Mouse (Mus musculus) hindbrain, embryonic 14.5 days (tissue): ENCODE results near the gene Sh3bgrl3. TPM values are rescaled to one million over a fixed set of nuclear protein-coding genes. Genes with fewer than 3 reads are reported as not detected.
"Not testable (repeated sequence)": the region's sequence is repeated elsewhere in the genome, so short reads cannot be mapped to it uniquely, and the experiment has no call there.

Experiments used
- ATAC-seq: fragments of 200-750 bp; cut with Nextera tagmentation; 2 replicates; pipeline ENCODE4 v1.8.0; 2017; ENCODE audit warnings: moderate number of reproducible peaks, mild to moderate bottlenecking, moderate TSS enrichment, moderate library complexity; ENCODE audit not compliant: low FRiP score
- DNase-seq: peaks from one replicate; pipeline ENCODE4 v3.0.0-alpha.2; 2015; ENCODE audit warnings: low spot score
- H3K27ac ChIP-seq: fragments of 300-500 bp; sonication (generic); 2 replicates; pipeline ENCODE4 v1.5.1; 2014; ENCODE audit warnings: mild to moderate bottlenecking, moderate library complexity
- H3K27me3 ChIP-seq: fragments of 300-500 bp; sonication (generic); 2 replicates; pipeline ENCODE4 v1.6.1; 2014; ENCODE audit warnings: mild to moderate bottlenecking, low read length, mixed read lengths; ENCODE audit not compliant: control insufficient read depth, insufficient read depth
- H3K36me3 ChIP-seq: fragments of 300-500 bp; sonication (generic); replicated peaks from 2 replicates; pipeline ENCODE4 v1.6.1; 2014; ENCODE audit not compliant: control insufficient read depth, insufficient read depth
- H3K4me1 ChIP-seq: fragments of 300-500 bp; sonication (generic); replicated peaks from 2 replicates; pipeline ENCODE4 v1.6.1; 2014; ENCODE audit warnings: antibody characterized with exemption, low read length, mixed read lengths; ENCODE audit not compliant: control insufficient read depth, insufficient read depth
- H3K4me2 ChIP-seq: fragments of 300-500 bp; sonication (generic); replicated peaks from 2 replicates; pipeline ENCODE4 v1.6.1; 2014; ENCODE audit warnings: mild to moderate bottlenecking, moderate library complexity
- H3K4me3 ChIP-seq: fragments of 300-500 bp; sonication (generic); replicated peaks from 2 replicates; pipeline ENCODE4 v1.5.1; 2014; ENCODE audit warnings: mild to moderate bottlenecking, low read length
- H3K9ac ChIP-seq: fragments of 300-500 bp; sonication (generic); 2 replicates; pipeline ENCODE4 v1.6.1; 2014
- H3K9me3 ChIP-seq: fragments of 300-500 bp; sonication (generic); 2 replicates; pipeline ENCODE4 v1.6.1; 2016; ENCODE audit warnings: low read length; ENCODE audit not compliant: control insufficient read depth
- WGBS: fragments of 180-500 bp; shearing (Covaris S2); extraction: QIAGEN DNeasy Blood & Tissue Kit; methylation state at CpG from one replicate; pipeline ENCODE4 v1.1.7; 2014; 5-methylcytosine and 5-hydroxymethylcytosine counted together
- polyA plus RNA-seq: library from polyadenylated mRNA; unstranded; fragments of >200 nt; fragmentation: Nextera tagmentation; extraction: Ambion mirVana; gene quantifications from 2 replicates; pipeline ENCODE4 v1.2.1, GENCODE M21; 2014

Gene Sh3bgrl3
- polyA plus RNA-seq, 1 experiment from 2014 or later, result 442 TPM

GRCm38 (mm10) chr4:134156744-134157143 lies 28.2 kb upstream of the Sh3bgrl3 start:
- peaks cover 14% of the 10 kb centered on the region for H3K36me3 ChIP-seq
- DNase-seq (no peak), ATAC-seq (no peak)
- H3K4me2 ChIP-seq, result no peak overlapping the region
- no peak overlapping the region for H3K4me3 ChIP-seq
- no peaks in the 10 kb centered on the region for H3K4me1 ChIP-seq
- no peak overlapping the region for H3K27ac ChIP-seq
- 0 out of 2 replicates have a peak, but pooled peaks cover 6% of the 10 kb centered on the region for H3K27me3 ChIP-seq
- no peaks in the 10 kb centered on the region for H3K9me3 ChIP-seq
- no peak overlapping the region for H3K9ac ChIP-seq
- WGBS, result 77% methylated on average over 8 of the region's 8 CpGs

GRCm38 (mm10) chr4:134155961-134156465 lies 27.4 kb upstream of the Sh3bgrl3 start:
- H3K36me3 ChIP-seq, result peaks cover 22% of the 10 kb centered on the region
- H3K9ac ChIP-seq, result no peak overlapping the region
- no peak overlapping the region for H3K27ac ChIP-seq
- H3K4me1 ChIP-seq, result no peaks in the 10 kb centered on the region
- H3K4me3 ChIP-seq, result no peak overlapping the region
- WGBS, result 94% methylated on average over 10 of the region's 10 CpGs
- DNase-seq (no peak), ATAC-seq (no peak)
- no peaks in the 10 kb centered on the region for H3K9me3 ChIP-seq
- H3K4me2 ChIP-seq, result no peak overlapping the region
- H3K27me3 ChIP-seq, result 0 out of 2 replicates have a peak, but pooled peaks cover 6% of the 10 kb centered on the region

GRCm38 (mm10) chr4:134155531-134155930 lies 26.9 kb upstream of the Sh3bgrl3 start:
- Histone ChIP-seq H3K9ac (no peak overlapping the region), H3K27me3 (0 out of 2 replicates have a peak, but pooled peaks cover 6% of the 10 kb centered on the region), H3K4me1 (no peaks in the 10 kb centered on the region), H3K4me3 (no peak overlapping the region), H3K27ac (no peak overlapping the region), H3K4me2 (no peak overlapping the region), H3K9me3 (no peaks in the 10 kb centered on the region), H3K36me3 (peaks cover 26% of the 10 kb centered on the region)
- WGBS, result 92% methylated on average over 6 of the region's 6 CpGs
- DNase-seq (no peak), ATAC-seq (no peak)

- no peak overlapping the region for H3K9ac ChIP-seq
- no peaks in the 10 kb centered on the region for H3K9me3 ChIP-seq
- 98% methylated on average over 3 of the region's 3 CpGs for WGBS
- H3K4me3 ChIP-seq, result no peak overlapping the region
- H3K27ac ChIP-seq, result no peak overlapping the region
- no peak overlapping the region for H3K4me2 ChIP-seq
- DNase-seq, result no peak
- 0 out of 2 replicates have a peak, but pooled peaks cover 6% of the 10 kb centered on the region for H3K27me3 ChIP-seq
- ATAC-seq, result no peak
- peaks cover 31% of the 10 kb centered on the region for H3K36me3 ChIP-seq
- H3K4me1 ChIP-seq, result no peaks in the 10 kb centered on the region
Measured at GRCm38 (mm10) chr4:134154354-134154753, 25.8 kb upstream of the Sh3bgrl3 start.

GRCm38 (mm10) chr4:134153656-134154055 lies 25.1 kb upstream of the Sh3bgrl3 start:
- H3K27ac ChIP-seq, result no peak overlapping the region

GRCm38 (mm10) chr4:134152112-134152511 lies 23.5 kb upstream of the Sh3bgrl3 start:
- 92% methylated on average over 3 of the region's 3 CpGs for WGBS
- H3K36me3 ChIP-seq, result peaks cover 53% of the 10 kb centered on the region
- DNase-seq (no peak), ATAC-seq (no peak)
- no peaks in the 10 kb centered on the region for H3K9me3 ChIP-seq
- H3K9ac ChIP-seq, result no peak overlapping the region
- H3K4me3 ChIP-seq, result no peak overlapping the region
- no peaks in the 10 kb centered on the region for H3K27me3 ChIP-seq
- H3K4me2 ChIP-seq, result no peak overlapping the region
- H3K27ac ChIP-seq, result no peak overlapping the region
- H3K4me1 ChIP-seq, result no peaks in the 10 kb centered on the region

More at GRCm38 (mm10) chr4:134153656-134154055, 25.1 kb upstream of the Sh3bgrl3 start:
- ATAC-seq, result no peak
- Histone ChIP-seq H3K9me3 (no peaks in the 10 kb centered on the region), H3K4me1 (no peaks in the 10 kb centered on the region), H3K4me2 (no peak overlapping the region), H3K9ac (no peak overlapping the region), H3K4me3 (no peak overlapping the region), H3K36me3 (peaks cover 38% of the 10 kb centered on the region), H3K27me3 (0 out of 2 replicates have a peak, but pooled peaks cover 1% of the 10 kb centered on the region)
- no peak for DNase-seq
- WGBS, result 96% methylated on average over 3 of the region's 3 CpGs

- 90% methylated on average over 4 of the region's 4 CpGs for WGBS
- no peak overlapping the region for H3K4me2 ChIP-seq
- no peaks in the 10 kb centered on the region for H3K27me3 ChIP-seq
- ATAC-seq (no peak), DNase-seq (no peak)
- no peak overlapping the region for H3K9ac ChIP-seq
- H3K27ac ChIP-seq, result no peak overlapping the region
- H3K4me1 ChIP-seq, result no peaks in the 10 kb centered on the region
- H3K36me3 ChIP-seq, result peaks cover 51% of the 10 kb centered on the region
- H3K9me3 ChIP-seq, result no peaks in the 10 kb centered on the region
- no peak overlapping the region for H3K4me3 ChIP-seq
Measured at GRCm38 (mm10) chr4:134149389-134149788, 20.8 kb upstream of the Sh3bgrl3 start.

- H3K36me3 ChIP-seq, result peaks cover 25% of the 10 kb centered on the region
- not testable (repeated sequence) for H3K4me3 ChIP-seq, H3K27ac ChIP-seq, H3K9me3 ChIP-seq, H3K4me2 ChIP-seq, H3K9ac ChIP-seq, H3K27me3 ChIP-seq, H3K4me1 ChIP-seq, DNase-seq, ATAC-seq
- 96% methylated on average over 5 of the region's 5 CpGs for WGBS
Measured at GRCm38 (mm10) chr4:134144297-134144696, 15.7 kb upstream of the Sh3bgrl3 start.

GRCm38 (mm10) chr4:134138857-134139256 lies 10.3 kb upstream of the Sh3bgrl3 start:
- Histone ChIP-seq H3K36me3 (0 out of 2 replicates have a peak, but pooled peaks cover 5% of the 10 kb centered on the region), H3K4me2 (no peak overlapping the region), H3K27me3 (no peaks in the 10 kb centered on the region), H3K9me3 (no peaks in the 10 kb centered on the region), H3K27ac (no peak overlapping the region), H3K4me1 (no peaks in the 10 kb centered on the region), H3K9ac (no peak overlapping the region), H3K4me3 (no peak overlapping the region)
- 82% methylated on average over 2 of the region's 2 CpGs for WGBS
- DNase-seq (no peak), ATAC-seq (no peak)
